Mouse (Mus musculus) adipocyte (in vitro differentiated cells): ENCODE measurements around the gene Cpvl.

Experiments
- DNase-seq: peaks from one replicate; pipeline ENCODE4 v3.0.0-alpha.2; 2016; ENCODE audit warnings: low spot score

Gene Cpvl

DNA sequence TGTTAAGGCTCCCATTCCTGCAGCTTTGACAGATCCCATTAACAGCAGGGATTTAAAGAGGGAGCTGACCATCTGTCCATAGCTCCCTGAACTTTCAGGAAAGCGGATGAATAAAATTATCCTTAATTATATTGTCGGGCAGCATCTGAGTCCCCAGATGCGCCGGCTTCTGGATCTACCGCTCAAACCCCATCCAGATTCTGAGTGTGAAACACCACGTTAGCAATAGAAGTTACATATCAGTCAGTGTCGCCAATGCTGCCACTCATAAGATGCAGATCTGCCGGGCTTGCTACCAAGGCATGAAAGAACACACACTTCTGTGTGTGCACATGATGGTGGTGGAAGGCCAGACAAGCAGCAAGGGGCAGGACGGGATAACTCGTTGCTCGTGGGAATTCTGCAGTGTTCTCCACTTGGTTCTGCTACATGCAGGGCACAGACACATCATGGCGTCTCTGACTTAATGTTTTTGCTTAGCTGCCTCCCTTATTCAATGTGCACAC, 6.2 kb downstream of the Cpvl start:
- no peak for DNase-seq

- peak; percentile 58 for DNase-seq
Measured at GRCm38 (mm10) chr6:53971729-53972128, 6.7 kb downstream of the Cpvl start.

GRCm38 (mm10) chr6:53969081-53969480, 9.4 kb downstream of the Cpvl start:
- DNase-seq: no peak

GRCm38 (mm10) chr6:53968550-53968949, 9.9 kb downstream of the Cpvl start:
- peak; percentile 29 for DNase-seq

GRCm38 (mm10) chr6:53966595-53966994, 11.9 kb downstream of the Cpvl start:
- no peak for DNase-seq

DNA sequence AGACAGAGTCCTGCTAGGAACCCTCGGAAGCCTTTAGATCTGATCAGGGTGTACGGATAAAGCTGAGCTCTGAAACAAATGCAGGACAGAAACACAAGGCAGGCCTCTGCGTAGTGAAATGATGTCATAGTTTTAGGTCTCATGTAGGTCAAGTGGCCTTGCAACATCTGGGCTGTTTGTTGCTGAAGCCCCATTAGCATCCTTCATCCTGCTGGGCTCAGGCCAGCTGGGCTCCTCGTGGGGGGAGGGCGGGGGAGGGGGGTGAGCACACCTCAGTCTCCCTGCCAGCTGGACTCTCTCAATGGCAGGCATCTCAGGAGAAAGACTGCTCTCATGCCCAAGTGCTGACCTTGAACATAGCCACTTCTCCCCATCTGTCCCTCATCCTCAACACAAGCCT, 12.6 kb downstream of the Cpvl start:
- no peak for DNase-seq

GRCm38 (mm10) chr6:53963906-53964496, 14.5 kb downstream of the Cpvl start:
- DNase-seq: no peak

- no peak for DNase-seq
Measured at GRCm38 (mm10) chr6:53962006-53962405, 16.5 kb downstream of the Cpvl start.

DNA sequence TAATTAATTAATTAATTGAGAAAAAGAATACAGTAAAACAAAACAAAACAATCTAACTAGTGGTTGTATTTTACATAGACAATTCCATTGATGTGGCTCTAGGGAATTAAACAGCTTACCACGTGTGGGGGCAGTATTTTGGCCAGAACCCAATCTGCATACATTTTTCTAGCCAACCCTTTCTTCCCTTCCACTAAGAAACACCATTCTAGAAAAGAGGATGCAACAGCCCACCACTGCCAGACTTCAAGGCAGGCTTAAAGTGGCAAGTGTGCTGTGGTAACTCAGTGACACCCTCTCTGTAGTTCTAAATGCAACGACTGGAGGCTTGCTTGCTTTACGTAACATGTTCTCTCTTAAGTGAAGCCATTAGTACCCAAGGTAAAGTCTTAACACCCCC, 18.6 kb downstream of the Cpvl start:
- DNase-seq: no peak

- DNase-seq: peak; percentile 86
Measured at GRCm38 (mm10) chr6:53958321-53958720, 20.1 kb downstream of the Cpvl start.

- DNase-seq: no peak
Measured at GRCm38 (mm10) chr6:53956513-53956912, 22.0 kb downstream of the Cpvl start.

DNA sequence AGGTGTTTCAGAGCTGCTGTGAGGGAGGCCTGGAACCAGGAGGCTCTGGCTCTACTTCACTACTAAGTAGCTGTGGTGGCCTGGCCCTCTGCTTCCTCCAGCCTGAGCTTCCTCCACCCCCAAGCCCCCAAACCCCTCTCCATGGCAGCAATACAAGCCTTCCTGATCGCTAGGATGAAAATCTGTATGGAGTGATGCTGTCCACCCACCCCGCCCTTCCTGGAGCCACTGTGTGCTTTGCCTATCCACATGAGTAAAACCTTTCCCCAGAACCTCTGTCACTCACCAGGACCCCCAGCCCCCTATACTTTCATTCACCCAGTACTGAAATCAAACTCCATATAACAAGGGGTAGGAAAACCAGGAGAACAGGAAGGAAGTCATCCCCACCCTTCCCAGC, 22.6 kb downstream of the Cpvl start:
- DNase-seq: no peak

DNA sequence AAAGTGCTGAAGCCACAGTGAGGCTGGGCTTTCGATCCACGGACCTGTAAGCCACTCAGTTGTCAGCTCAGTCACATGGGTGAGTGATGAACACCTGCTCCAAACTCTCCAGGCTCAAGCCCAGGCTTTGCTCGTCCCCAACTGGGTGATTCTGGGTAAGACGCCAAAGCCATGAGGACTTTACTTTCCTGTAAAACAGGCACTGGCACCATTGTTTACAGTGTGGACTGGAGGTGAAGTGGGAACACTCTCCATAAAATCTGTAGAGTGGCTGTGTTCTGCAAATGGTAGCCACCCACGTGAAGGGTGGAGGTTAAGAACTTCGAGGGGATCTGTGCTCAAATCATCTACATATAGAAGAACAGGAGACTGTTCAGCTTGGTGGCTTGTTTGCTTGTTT, 23.2 kb downstream of the Cpvl start:
- DNase-seq: no peak

GRCm38 (mm10) chr6:53954106-53954505, 24.4 kb downstream of the Cpvl start:
- peak; percentile 92 for DNase-seq

DNA sequence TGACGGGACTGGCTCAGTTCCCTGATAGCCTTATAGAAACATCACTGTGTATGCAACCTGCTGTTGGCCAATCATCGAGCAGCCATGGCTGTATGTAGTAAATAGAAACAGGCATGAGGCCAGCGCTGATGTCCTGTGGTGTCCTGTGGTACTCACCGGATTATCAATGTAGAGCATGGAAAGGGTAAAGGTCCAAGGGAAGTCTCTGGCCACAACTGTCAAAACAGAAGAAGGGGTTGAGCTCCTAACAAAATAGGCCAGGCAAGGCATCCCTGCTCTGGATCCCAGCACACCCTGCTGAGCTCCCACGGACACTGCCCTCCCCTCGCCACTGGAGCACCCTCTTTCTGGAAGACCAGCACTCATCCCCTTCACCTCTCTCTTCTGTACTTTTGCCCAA, 25.1 kb downstream of the Cpvl start:
- no peak for DNase-seq

DNA sequence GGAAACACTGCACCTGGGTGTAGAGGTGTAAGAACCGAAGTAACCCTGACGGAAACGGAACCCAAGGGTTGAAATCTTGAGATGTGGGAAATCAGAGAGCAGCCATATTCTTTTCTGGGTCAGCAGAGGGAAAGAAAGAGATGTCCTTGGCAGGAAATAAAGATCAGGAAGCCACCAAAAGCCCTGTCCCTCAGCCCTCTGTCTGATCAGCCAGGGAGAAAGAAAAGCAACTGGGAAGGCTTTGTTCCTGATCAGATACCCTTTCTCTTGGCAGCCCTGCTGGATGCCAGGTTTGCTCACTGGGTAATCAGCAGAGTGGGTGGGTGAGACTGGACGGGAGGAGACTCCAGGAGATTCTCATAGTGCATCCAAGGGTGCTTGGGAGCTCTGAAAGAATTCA, 27.1 kb downstream of the Cpvl start:
- DNase-seq: no peak

DNA sequence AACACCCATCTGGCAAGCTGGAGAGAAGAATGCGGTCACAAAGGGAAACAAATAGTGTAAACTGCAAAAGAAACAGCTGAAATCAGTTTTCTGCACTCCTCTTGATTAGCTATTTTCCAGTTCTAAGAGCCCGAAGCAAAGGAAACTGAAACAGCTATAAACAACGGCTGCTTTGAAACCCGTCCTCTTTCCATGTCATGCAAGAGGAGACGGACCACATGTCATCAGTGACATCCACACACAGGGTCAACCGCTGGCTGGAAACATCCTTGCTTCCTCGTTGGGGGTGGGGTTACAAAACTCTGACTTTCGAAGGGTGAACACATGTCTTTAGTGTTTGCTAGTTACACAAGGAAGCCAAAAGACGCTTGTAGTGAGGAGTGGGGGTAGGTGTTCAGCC, 27.6 kb downstream of the Cpvl start:
- no peak for DNase-seq

- no peak for DNase-seq
Measured at GRCm38 (mm10) chr6:53948388-53949035, 30.0 kb downstream of the Cpvl start.

GRCm38 (mm10) chr6:53944887-53945286, 33.6 kb downstream of the Cpvl start:
- peak; percentile 57 for DNase-seq

DNA sequence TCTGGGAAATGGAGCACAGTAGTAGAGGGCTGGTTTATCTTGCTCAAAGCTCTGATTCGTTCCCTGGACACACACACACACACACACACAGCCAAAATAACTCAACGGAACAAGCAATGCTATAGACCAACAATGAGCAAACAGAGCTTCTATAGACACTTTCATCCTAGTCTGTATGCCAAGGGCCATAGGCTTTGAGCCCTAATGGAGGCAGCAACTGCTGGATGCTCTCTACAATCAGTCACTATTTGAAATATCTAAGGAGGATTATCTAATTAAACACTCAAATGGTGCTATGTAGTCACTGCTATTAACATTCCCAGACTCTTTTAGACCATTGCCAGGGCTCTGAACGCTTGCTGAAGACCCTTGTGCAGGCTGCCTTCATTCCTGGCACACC, 34.1 kb downstream of the Cpvl start:
- DNase-seq: no peak

- DNase-seq: no peak
Measured at GRCm38 (mm10) chr6:53942190-53942831, 36.2 kb downstream of the Cpvl start.

DNA sequence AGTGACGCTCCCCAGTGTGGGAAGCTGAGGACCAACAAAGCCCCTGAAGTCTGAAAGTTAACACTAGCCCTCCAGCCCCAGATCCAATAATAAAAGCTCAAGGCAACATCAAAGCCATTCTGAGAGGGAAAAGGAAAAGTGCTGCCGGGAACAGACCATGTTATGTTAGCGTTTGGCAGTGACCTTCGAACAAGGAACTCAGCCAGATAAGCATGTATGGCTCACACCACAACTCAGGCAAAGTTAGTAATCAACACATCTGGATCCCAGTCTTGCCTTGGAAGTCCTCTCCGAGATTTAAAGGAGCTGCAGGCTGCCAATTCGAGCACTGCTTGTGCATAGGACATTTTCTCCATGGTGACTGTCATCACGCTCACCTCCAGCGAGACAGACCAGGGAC, 38.7 kb downstream of the Cpvl start:
- no peak for DNase-seq

- no peak for DNase-seq
Measured at GRCm38 (mm10) chr6:53938942-53939341, 39.5 kb downstream of the Cpvl start.
